Mouse (Mus musculus): ENCODE data around the gene Spg20.

- TF ChIP-seq MYOD1 (IDR thresholded peaks at IDR 0.05; ENCODE audit: control insufficient read depth in 1 of 3, insufficient read length in 2 of 3, low read depth in 2 of 3): no peak
- TF ChIP-seq POLR2AphosphoS2 (IDR thresholded peaks at IDR 0.05; ENCODE audit: insufficient read length, low read depth): no peak
- no peak for TF ChIP-seq CEBPB (IDR thresholded peaks at IDR 0.05; ENCODE audit: insufficient read depth, poor library complexity, severe bottlenecking)
- no peak for TF ChIP-seq POLR2A (IDR thresholded peaks at IDR 0.05; ENCODE audit: insufficient read length, low read depth)
- TF ChIP-seq TCF12 (IDR thresholded peaks at IDR 0.05; ENCODE audit: insufficient read depth, poor library complexity, severe bottlenecking): no peak
- TF ChIP-seq E2F4 (IDR thresholded peaks at IDR 0.05; ENCODE audit: insufficient read depth): no peak
- TF ChIP-seq MAX (IDR thresholded peaks at IDR 0.05; ENCODE audit: low read depth): no peak
- no peak for TF ChIP-seq TCF3 (IDR thresholded peaks at IDR 0.05; ENCODE audit: insufficient read length, low read depth)
- no peak for TF ChIP-seq USF1 (IDR thresholded peaks at IDR 0.05; ENCODE audit: low read depth)
- no peak for TF ChIP-seq MYOG (IDR thresholded peaks at IDR 0.05; ENCODE audit: control insufficient read depth in 1 of 3, insufficient read depth in 1 of 3, insufficient read length in 2 of 3, low read depth in 2 of 3)
- no peak for TF ChIP-seq REST (IDR thresholded peaks at IDR 0.05; ENCODE audit: insufficient read depth, insufficient read length)
- no peak for TF ChIP-seq SRF (IDR thresholded peaks at IDR 0.05; ENCODE audit: control insufficient read depth, insufficient read length, low read depth)
These were observed 23.5 kb upstream of the Spg20 start for GRCm38 (mm10) chr3:55088359-55088758.

Data from myocyte (in vitro differentiated cells).